Mouse (Mus musculus) intestine, embryonic 16.5 days (tissue): ENCODE results near the gene Rgmb. TPM values are rescaled to one million over a fixed set of nuclear protein-coding genes. Genes with fewer than 3 reads are reported as not detected.

Source experiments
- ATAC-seq: fragments of 200-750 bp; cut with Nextera tagmentation; 2 replicates; pipeline ENCODE4 v1.8.0; 2017; ENCODE audit warnings: moderate TSS enrichment, moderate library complexity
- H3K27ac ChIP-seq: fragments of 300-500 bp; sonication (generic); 2 replicates; pipeline ENCODE4 v1.5.1; 2014; ENCODE audit warnings: mild to moderate bottlenecking, low read length
- H3K27me3 ChIP-seq: fragments of 300-500 bp; sonication (generic); replicated peaks from 2 replicates; pipeline ENCODE4 v1.6.1; 2014; ENCODE audit warnings: low read length, control low read depth, mixed read lengths; ENCODE audit not compliant: control insufficient read depth, insufficient read depth
- H3K36me3 ChIP-seq: fragments of 300-500 bp; sonication (generic); 2 replicates; pipeline ENCODE4 v1.6.1; 2014; ENCODE audit warnings: low read length, control low read depth; ENCODE audit not compliant: control insufficient read depth, insufficient read depth
- H3K4me1 ChIP-seq: fragments of 300-500 bp; sonication (generic); 2 replicates; pipeline ENCODE4 v1.6.1; 2014; ENCODE audit warnings: low read length, control low read depth, mixed read lengths; ENCODE audit not compliant: control insufficient read depth, insufficient read depth
- H3K4me2 ChIP-seq: fragments of 300-500 bp; sonication (generic); 2 replicates; pipeline ENCODE4 v1.6.1; 2014; ENCODE audit warnings: low read depth, low read length, control low read depth
- H3K4me3 ChIP-seq: fragments of 300-500 bp; sonication (generic); 2 replicates; pipeline ENCODE4 v1.5.1; 2014; ENCODE audit warnings: mild to moderate bottlenecking, low read length
- H3K9ac ChIP-seq: fragments of 300-500 bp; sonication (generic); 2 replicates; pipeline ENCODE4 v1.6.1; 2014; ENCODE audit warnings: low read depth, low read length
- H3K9me3 ChIP-seq: fragments of 300-500 bp; sonication (generic); 2 replicates; pipeline ENCODE4 v1.6.1; 2016; ENCODE audit warnings: low read length, control low read depth; ENCODE audit not compliant: control insufficient read depth
- WGBS: fragments of 180-500 bp; shearing (Covaris S2); extraction: QIAGEN DNeasy Blood & Tissue Kit; methylation state at CpG from one replicate; pipeline ENCODE4 v1.1.7; 2014; 5-methylcytosine and 5-hydroxymethylcytosine counted together
- polyA plus RNA-seq: library from polyadenylated mRNA; unstranded; fragments of >200 nt; fragmentation: Nextera tagmentation; extraction: Ambion mirVana; gene quantifications from 2 replicates; pipeline ENCODE4 v1.2.1, GENCODE M21; 2015

Rgmb gene
- polyA plus RNA-seq, 1 experiment from 2014 or later = 17.8 TPM

GRCm38 (mm10) chr17:15816379-15817095 lies 14.3 kb downstream of the Rgmb start:
- H3K9ac ChIP-seq = no peak overlapping the region
- H3K4me3 ChIP-seq = no peak overlapping the region
- WGBS = 77% methylated on average over 11 of the region's 11 CpGs
- H3K4me1 ChIP-seq = peaks cover 31% of the 10 kb centered on the region
- no peaks in the 10 kb centered on the region for H3K36me3 ChIP-seq
- ATAC-seq = peak; percentile 64
- H3K9me3 ChIP-seq = no peaks in the 10 kb centered on the region
- H3K27me3 ChIP-seq = no peaks in the 10 kb centered on the region
- no peak overlapping the region for H3K4me2 ChIP-seq
- no peak overlapping the region for H3K27ac ChIP-seq

- H3K4me1 ChIP-seq = peaks cover 26% of the 10 kb centered on the region
- WGBS = 87% methylated on average over 10 of the region's 10 CpGs
These were observed 15.4 kb downstream of the Rgmb start for GRCm38 (mm10) chr17:15815312-15816018.

GRCm38 (mm10) chr17:15813658-15814212 lies 17.1 kb downstream of the Rgmb start:
- ATAC-seq = no peak
- Histone ChIP-seq H3K27me3 (no peaks in the 10 kb centered on the region), H3K4me1 (peaks cover 40% of the 10 kb centered on the region), H3K4me3 (no peak overlapping the region), H3K9ac (no peak overlapping the region), H3K36me3 (no peaks in the 10 kb centered on the region), H3K9me3 (no peaks in the 10 kb centered on the region), H3K4me2 (no peak overlapping the region), H3K27ac (0 out of 2 replicates have a peak overlapping the region, but pooled peaks have one; percentile 33)
- 49% methylated on average over 3 of the region's 3 CpGs for WGBS

More at GRCm38 (mm10) chr17:15815312-15816018, 15.4 kb downstream of the Rgmb start:
- no peak for ATAC-seq
- no peaks in the 10 kb centered on the region for H3K9me3 ChIP-seq
- no peak overlapping the region for H3K9ac ChIP-seq
- H3K36me3 ChIP-seq = no peaks in the 10 kb centered on the region
- no peak overlapping the region for H3K4me2 ChIP-seq
- H3K27me3 ChIP-seq = no peaks in the 10 kb centered on the region
- no peak overlapping the region for H3K4me3 ChIP-seq
- no peak overlapping the region for H3K27ac ChIP-seq

GRCm38 (mm10) chr17:15812136-15812778 lies 18.6 kb downstream of the Rgmb start:
- Histone ChIP-seq H3K27me3 (no peaks in the 10 kb centered on the region), H3K4me2 (no peak overlapping the region), H3K9ac (no peak overlapping the region), H3K27ac (no peak overlapping the region), H3K4me3 (no peak overlapping the region), H3K36me3 (no peaks in the 10 kb centered on the region; the same call in 1 of the 2 replicates), H3K4me1 (peaks cover 41% of the 10 kb centered on the region), H3K9me3 (no peaks in the 10 kb centered on the region)
- ATAC-seq = no peak
- WGBS = 78% methylated on average over 13 of the region's 13 CpGs

GRCm38 (mm10) chr17:15809949-15810348 lies 20.9 kb downstream of the Rgmb start:
- no peak for ATAC-seq
- no peak overlapping the region for H3K27ac ChIP-seq
- H3K9ac ChIP-seq = no peak overlapping the region
- H3K4me1 ChIP-seq = peaks cover 33% of the 10 kb centered on the region
- H3K4me3 ChIP-seq = no peak overlapping the region
- H3K9me3 ChIP-seq = no peaks in the 10 kb centered on the region
- no peak overlapping the region for H3K4me2 ChIP-seq
- 79% methylated on average over 2 of the region's 2 CpGs for WGBS
- no peaks in the 10 kb centered on the region for H3K27me3 ChIP-seq
- peaks cover 7% of the 10 kb centered on the region for H3K36me3 ChIP-seq

- Histone ChIP-seq H3K4me3 (no peak overlapping the region), H3K4me1 (peaks cover 23% of the 10 kb centered on the region), H3K36me3 (peaks cover 7% of the 10 kb centered on the region), H3K27ac (no peak overlapping the region), H3K9ac (no peak overlapping the region), H3K9me3 (no peaks in the 10 kb centered on the region), H3K27me3 (no peaks in the 10 kb centered on the region), H3K4me2 (no peak overlapping the region)
- ATAC-seq = no peak
- 33% methylated on average over 10 of the region's 10 CpGs for WGBS
These were observed 22.1 kb downstream of the Rgmb start for GRCm38 (mm10) chr17:15808468-15809374.

GRCm38 (mm10) chr17:15808015-15808414 lies 22.8 kb downstream of the Rgmb start:
- H3K9ac ChIP-seq = no peak overlapping the region
- H3K4me2 ChIP-seq = no peak overlapping the region
- peaks cover 7% of the 10 kb centered on the region for H3K36me3 ChIP-seq
- no peak for ATAC-seq
- H3K4me3 ChIP-seq = no peak overlapping the region
- H3K27ac ChIP-seq = no peak overlapping the region
- H3K4me1 ChIP-seq = peaks cover 23% of the 10 kb centered on the region
- WGBS = 45% methylated on average over 4 of the region's 4 CpGs
- H3K27me3 ChIP-seq = no peaks in the 10 kb centered on the region
- H3K9me3 ChIP-seq = no peaks in the 10 kb centered on the region

- Histone ChIP-seq H3K36me3 (peaks cover 7% of the 10 kb centered on the region), H3K4me2 (no peak overlapping the region), H3K4me1 (peaks cover 20% of the 10 kb centered on the region), H3K27me3 (no peaks in the 10 kb centered on the region), H3K27ac (no peak overlapping the region), H3K4me3 (no peak overlapping the region), H3K9me3 (no peaks in the 10 kb centered on the region), H3K9ac (no peak overlapping the region)
- no peak for ATAC-seq
- WGBS = 90% methylated on average over 23 of the region's 23 CpGs
These were observed 23.4 kb downstream of the Rgmb start for GRCm38 (mm10) chr17:15807295-15807984.
